Mouse (Mus musculus) embryo, embryonic 11.5 days (tissue): ENCODE measurements around the gene BC049762.
A peak's percentile ranks its signal among the peaks of the same experiment; 100 is the strongest.

ENCODE experiments used
- DNase-seq: peaks from one replicate; pipeline ENCODE4 v3.0.0-alpha.2; 2012; ENCODE audit warnings: low read depth, low spot score

Gene BC049762

GRCm38 (mm10) chr11:51262342-51263285 is at the start of gene BC049762:
Gene BC049762 (minus strand): TSS chr11:51263046.
- peak; percentile 99 for DNase-seq

- DNase-seq: no peak
These were observed 49.0 kb upstream of the BC049762 start for GRCm38 (mm10) chr11:51311846-51312245.

- no peak for DNase-seq
These were observed 45.5 kb upstream of the BC049762 start for GRCm38 (mm10) chr11:51308306-51308705.

GRCm38 (mm10) chr11:51303981-51304553 is 41.2 kb upstream of the BC049762 start:
- DNase-seq: no peak

GRCm38 (mm10) chr11:51302396-51302795 is 39.5 kb upstream of the BC049762 start:
- DNase-seq: no peak

GRCm38 (mm10) chr11:51298691-51299090 is 35.8 kb upstream of the BC049762 start:
- no peak for DNase-seq

GRCm38 (mm10) chr11:51295742-51296141 is 32.9 kb upstream of the BC049762 start:
- DNase-seq: no peak

- DNase-seq: no peak
These were observed 31.2 kb upstream of the BC049762 start for GRCm38 (mm10) chr11:51293956-51294530.

GRCm38 (mm10) chr11:51290066-51290955 is 27.5 kb upstream of the BC049762 start:
- peak; percentile 38 for DNase-seq

- peak; percentile 82 for DNase-seq
These were observed 26.8 kb upstream of the BC049762 start, which contains the start of gene Col23a1 for GRCm38 (mm10) chr11:51289564-51290041. Gene Col23a1 (plus strand): TSS chr11:51289920.

- DNase-seq: no peak
These were observed 11.6 kb upstream of the BC049762 start for GRCm38 (mm10) chr11:51274418-51274817.

GRCm38 (mm10) chr11:51265326-51265725 is 2.5 kb upstream of the BC049762 start:
- no peak for DNase-seq

- no peak for DNase-seq
These were observed 1.5 kb upstream of the BC049762 start for GRCm38 (mm10) chr11:51264352-51264751.

GRCm38 (mm10) chr11:51263286-51263831 is 513 bp upstream of the BC049762 start:
- DNase-seq: no peak

- DNase-seq: no peak
These were observed 1.1 kb downstream of the BC049762 start, which contains the start of gene Clk4 for GRCm38 (mm10) chr11:51261680-51262219. Gene Clk4 (plus strand): TSS chr11:51261730.

- no peak for DNase-seq
These were observed 5.8 kb downstream of the BC049762 start for GRCm38 (mm10) chr11:51257006-51257405.

- DNase-seq: no peak
These were observed 19.9 kb downstream of the BC049762 start for GRCm38 (mm10) chr11:51242897-51243296.

GRCm38 (mm10) chr11:51234626-51235025 is 28.2 kb downstream of the BC049762 start:
- DNase-seq: no peak

GRCm38 (mm10) chr11:51227104-51227503 is 35.7 kb downstream of the BC049762 start:
- DNase-seq: no peak

GRCm38 (mm10) chr11:51220308-51220707 is 42.5 kb downstream of the BC049762 start, which contains the start of gene Gm12569:
Gene Gm12569 (plus strand): TSS chr11:51220473.
- no peak for DNase-seq
